Mouse (Mus musculus) large intestine, adult 2 months (tissue): ENCODE measurements at regions not wholly inside any gene's neighbourhood (a gene's known extent, or its start where the extent isn't known, plus 50 kb on each side); places are given as distances from the start of the nearest gene placed in this dataset.
A peak's percentile ranks its signal among the peaks of the same experiment; 100 is the strongest.
"Not testable (repeated sequence)": the region's sequence is repeated elsewhere in the genome, so short reads cannot be mapped to it uniquely, and the experiment has no call there.

Experiments used
- DNase-seq: peaks from one replicate; pipeline ENCODE4 v3.0.0-alpha.2; 2012; ENCODE audit warnings: low read depth, low spot score
- WGBS: fragments of 180-500 bp; shearing (Covaris S2); methylation state at CpG from one replicate; pipeline ENCODE4 v1.1.7; 2018; 5-methylcytosine and 5-hydroxymethylcytosine counted together

GRCm38 (mm10) chr5:18502831-18503230 is 142.7 kb upstream of the Gnai1 start:
- 12% methylated on average over 12 of the region's 12 CpGs for WGBS
- DNase-seq, result peak; percentile 1

- WGBS, result 74% methylated on average over 4 of the region's 4 CpGs
- DNase-seq, result no peak
Observed at GRCm38 (mm10) chr5:18494305-18494704, 134.2 kb upstream of the Gnai1 start.

GRCm38 (mm10) chr5:18489709-18490108 is 129.6 kb upstream of the Gnai1 start:
- DNase-seq, result no peak
- WGBS, result 48% methylated on average over 3 of the region's 3 CpGs

- WGBS, result 14% methylated on average over 1 of the region's 1 CpGs
- DNase-seq, result no peak
Observed at GRCm38 (mm10) chr5:18487076-18487772, 127.1 kb upstream of the Gnai1 start.

GRCm38 (mm10) chr5:18484376-18484775 is 124.2 kb upstream of the Gnai1 start:
- DNase-seq, result no peak

GRCm38 (mm10) chr5:18478420-18478819 is 118.3 kb upstream of the Gnai1 start:
- 60% methylated on average over 7 of the region's 7 CpGs for WGBS

DNA sequence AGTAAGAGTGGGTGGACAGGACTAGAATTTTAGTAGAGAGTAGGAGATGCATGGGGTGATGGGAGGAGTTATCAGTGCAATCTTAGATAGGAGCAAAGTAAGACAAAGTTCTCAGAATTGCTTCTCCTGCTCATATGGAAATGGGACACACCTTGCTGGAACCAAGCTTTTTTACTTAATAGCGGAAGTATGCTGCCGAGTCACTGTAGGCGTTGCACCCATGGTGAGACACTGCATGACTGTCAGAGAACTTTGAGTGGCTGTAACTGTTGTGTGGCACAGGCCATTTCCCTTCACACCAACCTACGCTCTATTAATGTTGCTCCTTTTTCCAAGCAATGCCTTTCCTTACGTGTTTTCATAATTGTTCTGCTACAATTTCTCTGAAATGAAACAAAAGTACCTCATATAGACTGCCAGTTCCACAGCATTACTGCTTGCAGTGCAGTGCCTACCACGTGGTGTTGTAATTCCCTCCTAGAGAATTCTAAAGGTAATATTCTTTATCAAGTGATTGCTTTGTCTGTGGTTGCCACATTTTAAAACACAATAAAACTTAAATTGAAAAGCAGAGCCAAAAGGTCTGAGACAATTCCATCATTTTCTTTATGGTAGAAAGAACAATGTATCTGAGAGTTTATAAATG is 117.3 kb upstream of the Gnai1 start:
- WGBS, result 52% methylated on average over 6 of the region's 6 CpGs
- no peak for DNase-seq

More at GRCm38 (mm10) chr5:18478420-18478819, 118.3 kb upstream of the Gnai1 start:
- no peak for DNase-seq

GRCm38 (mm10) chr5:18472114-18472513 is 112.0 kb upstream of the Gnai1 start:
- no peak for DNase-seq

DNA sequence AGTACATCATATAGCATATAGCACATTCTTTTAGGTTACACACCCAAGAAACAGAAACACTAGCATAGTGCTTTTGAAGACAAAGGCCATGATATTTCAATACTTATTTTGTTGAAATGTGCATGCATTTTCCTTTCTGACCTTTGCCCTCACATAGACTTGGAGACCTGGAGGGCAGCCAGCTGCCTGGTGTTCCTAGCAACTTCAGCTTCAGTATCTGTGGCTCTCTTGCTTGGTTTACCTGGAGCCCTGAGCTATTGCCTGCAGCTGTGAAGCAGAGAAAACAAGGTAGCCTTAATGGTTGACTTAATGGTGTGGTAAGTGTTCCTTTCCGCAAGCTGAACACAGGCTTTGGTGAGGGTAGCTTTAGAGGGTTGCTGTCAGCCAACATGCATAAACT is 97.6 kb upstream of the Gnai1 start:
- WGBS, result 70% methylated on average over 1 of the region's 1 CpGs

DNA sequence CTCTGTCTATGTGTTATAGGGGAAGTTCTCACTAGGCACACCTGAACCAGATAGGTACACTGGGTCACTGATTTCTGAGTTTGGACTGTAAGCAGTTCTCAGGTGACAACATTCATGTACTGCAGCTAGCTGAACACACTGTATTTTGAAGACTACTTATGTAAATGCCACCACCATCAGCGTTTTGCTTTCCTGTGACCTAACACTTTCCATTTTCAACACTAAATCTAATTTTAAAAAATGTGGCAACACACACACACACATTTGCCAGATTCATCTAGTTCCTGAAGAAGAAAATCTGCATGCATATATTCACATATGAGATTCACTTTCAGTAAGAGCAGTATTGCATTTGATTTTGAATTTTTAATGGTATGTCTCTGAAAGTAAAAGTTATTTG is 96.0 kb upstream of the Gnai1 start:
- DNase-seq, result no peak
- WGBS, result 83% methylated on average over 1 of the region's 1 CpGs

More for the DNA sequence above, 97.6 kb upstream of the Gnai1 start:
- no peak for DNase-seq

DNA sequence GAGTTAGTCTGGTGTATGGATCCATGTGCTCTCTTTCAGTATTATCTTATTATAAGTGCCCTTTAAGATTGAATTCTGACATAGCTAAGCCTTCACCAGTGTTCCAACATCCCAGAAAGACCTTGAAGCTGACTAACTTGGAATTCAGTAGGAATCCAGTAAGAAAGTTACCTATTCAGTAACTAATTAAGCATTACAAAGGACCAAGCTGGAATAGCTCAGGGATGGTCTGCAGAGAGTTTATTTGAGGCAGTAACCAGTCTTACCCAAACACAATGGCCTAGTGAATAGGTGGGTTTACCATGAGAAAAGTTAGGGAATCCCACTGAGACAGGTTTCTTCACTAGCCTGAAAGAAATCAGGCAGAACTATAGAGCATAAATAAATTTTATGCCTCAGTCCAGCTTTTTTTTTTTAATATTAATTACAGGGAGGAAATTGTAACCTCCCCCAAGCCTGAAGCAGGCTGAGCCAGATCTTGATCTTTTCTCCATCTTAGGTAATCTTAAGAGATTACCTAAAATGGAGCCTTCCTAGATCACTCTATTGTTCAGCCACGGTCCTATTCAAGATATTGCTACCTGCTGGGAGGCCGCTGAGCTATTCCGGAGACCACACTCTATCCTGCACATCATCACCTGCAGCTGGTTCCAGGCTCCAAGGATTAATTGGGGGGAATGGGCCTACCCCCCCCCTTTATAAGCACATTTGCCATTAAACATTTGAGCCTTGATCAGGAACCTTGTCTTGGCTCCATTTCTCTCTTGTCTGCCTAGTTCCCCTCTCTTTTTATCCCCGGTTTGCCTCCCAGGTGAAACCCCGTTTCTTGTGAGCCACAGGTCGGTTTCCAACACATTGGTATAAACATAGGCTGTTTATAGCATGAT is 93.0 kb upstream of the Gnai1 start:
- WGBS, result 85% methylated on average over 6 of the region's 6 CpGs
- not testable (repeated sequence) for DNase-seq

- no peak for DNase-seq
- 86% methylated on average over 3 of the region's 3 CpGs for WGBS
Observed at GRCm38 (mm10) chr5:18449261-18449660, 89.1 kb upstream of the Gnai1 start.

DNA sequence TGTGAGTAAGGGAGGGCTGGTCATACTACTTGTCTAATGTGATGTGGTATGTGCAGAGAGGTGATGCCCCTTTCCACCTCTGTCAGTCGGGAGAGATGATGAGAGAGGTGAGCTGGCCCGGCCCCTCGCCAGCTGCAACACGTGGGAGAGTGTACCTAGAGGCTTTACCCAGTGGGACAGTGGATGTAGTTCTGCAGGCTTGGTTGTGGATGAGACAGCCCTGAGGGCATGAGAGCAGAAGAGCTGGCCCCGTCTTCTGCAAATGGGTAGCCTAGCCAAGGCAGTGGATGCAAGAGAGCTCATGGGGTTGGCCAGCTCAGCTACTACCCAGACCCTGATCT is 88.1 kb upstream of the Gnai1 start:
- WGBS, result 87% methylated on average over 5 of the region's 5 CpGs
- DNase-seq, result no peak

GRCm38 (mm10) chr5:18447665-18448329 is 87.6 kb upstream of the Gnai1 start:
- 88% methylated on average over 14 of the region's 14 CpGs for WGBS
- no peak for DNase-seq

GRCm38 (mm10) chr5:18445969-18446368 is 85.8 kb upstream of the Gnai1 start:
- peak; percentile 35 for DNase-seq
- 14% methylated on average over 8 of the region's 8 CpGs for WGBS

GRCm38 (mm10) chr5:18439986-18440385 is 79.8 kb upstream of the Gnai1 start:
- DNase-seq, result no peak
- 89% methylated on average over 4 of the region's 4 CpGs for WGBS

GRCm38 (mm10) chr5:18439281-18439680 is 79.1 kb upstream of the Gnai1 start:
- DNase-seq, result no peak
- WGBS, result 65% methylated on average over 1 of the region's 1 CpGs

DNA sequence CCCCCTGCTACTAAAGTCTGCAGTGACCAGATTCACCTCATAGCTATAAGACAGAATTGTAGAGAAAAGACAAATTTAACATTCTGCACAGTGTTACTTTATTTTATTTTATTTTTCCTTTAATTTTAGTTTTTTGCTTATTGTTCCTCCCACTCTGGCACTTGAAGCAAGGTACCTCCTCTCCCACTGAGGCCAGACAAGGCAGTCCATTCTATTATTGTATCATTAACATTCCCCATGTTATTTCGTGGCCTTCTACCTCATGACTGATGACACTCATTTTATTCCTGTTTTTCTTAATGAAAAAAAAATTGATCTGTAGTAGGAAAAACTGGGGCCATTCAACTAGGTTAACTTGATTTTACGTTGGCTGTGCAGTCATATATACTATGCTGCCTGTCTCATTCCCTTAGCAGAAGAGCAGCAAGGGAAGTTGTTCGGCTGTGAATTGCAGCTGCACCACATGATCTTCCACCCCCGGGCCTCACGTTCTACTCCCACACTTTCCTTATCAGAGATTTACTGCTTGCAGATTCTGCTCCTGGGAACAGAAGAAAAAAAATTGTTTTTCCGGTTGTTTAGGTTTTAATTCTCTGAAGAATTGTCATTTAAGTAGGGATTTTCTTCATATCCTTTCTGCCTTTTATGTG is 76.1 kb upstream of the Gnai1 start:
- 35% methylated on average over 6 of the region's 6 CpGs for WGBS

DNA sequence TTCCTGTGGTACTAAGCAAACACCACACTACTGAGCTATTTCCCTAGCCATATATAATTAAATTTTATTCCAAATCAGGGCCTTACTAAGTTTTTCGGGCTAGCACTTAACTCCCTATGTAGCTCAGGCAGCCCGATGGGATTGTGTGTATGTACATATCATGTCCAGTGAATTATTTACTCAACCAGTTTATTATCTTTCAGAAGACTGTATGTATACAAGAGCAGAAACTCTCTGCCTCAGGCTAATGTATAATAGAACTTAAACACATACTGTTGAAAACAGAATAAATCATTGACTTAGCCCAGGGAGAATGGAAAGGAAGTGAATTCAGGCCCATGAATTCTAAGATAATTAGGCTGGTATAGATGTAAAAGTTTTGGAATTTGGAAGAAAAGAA is 74.1 kb upstream of the Gnai1 start:
- DNase-seq, result no peak
- WGBS, result 31% methylated on average over 2 of the region's 2 CpGs

More for the DNA sequence above, 76.1 kb upstream of the Gnai1 start:
- no peak for DNase-seq

GRCm38 (mm10) chr5:18433287-18433686 is 73.1 kb upstream of the Gnai1 start:
- no peak for DNase-seq
- WGBS, result 67% methylated on average over 7 of the region's 7 CpGs
